Mouse (Mus musculus) small intestine, adult 10 weeks (tissue): ENCODE measurements around the gene Wdr62. TPM values are rescaled to one million over a fixed set of nuclear protein-coding genes. Genes with fewer than 3 reads are reported as not detected.

ENCODE experiments used
- polyA plus RNA-seq: library from polyadenylated mRNA; stranded (reverse); fragments of 350-450 nt; fragmentation: Illumina TruSeq; extraction: RNeasy Lipid Tissue Mini Kit (QIAGEN cat#74804); gene quantifications from one replicate; pipeline ENCODE4 v1.2.3, GENCODE M21; 2014; ENCODE audit warnings: low replicate concordance

The Wdr62 gene
- polyA plus RNA-seq: not detected

GRCm38 (mm10) chr7:30279951-30280669 lies at the start of gene Wdr62, which contains the start of gene Thap8:
Gene Wdr62 (minus strand): TSS chr7:30280419.
Gene Thap8 (plus strand): TSS chr7:30280094.

GRCm38 (mm10) chr7:30323795-30324194 lies 43.6 kb upstream of the Wdr62 start, which contains the start of gene Sdhaf1:
Gene Sdhaf1 (minus strand): TSS chr7:30323895.

DNA sequence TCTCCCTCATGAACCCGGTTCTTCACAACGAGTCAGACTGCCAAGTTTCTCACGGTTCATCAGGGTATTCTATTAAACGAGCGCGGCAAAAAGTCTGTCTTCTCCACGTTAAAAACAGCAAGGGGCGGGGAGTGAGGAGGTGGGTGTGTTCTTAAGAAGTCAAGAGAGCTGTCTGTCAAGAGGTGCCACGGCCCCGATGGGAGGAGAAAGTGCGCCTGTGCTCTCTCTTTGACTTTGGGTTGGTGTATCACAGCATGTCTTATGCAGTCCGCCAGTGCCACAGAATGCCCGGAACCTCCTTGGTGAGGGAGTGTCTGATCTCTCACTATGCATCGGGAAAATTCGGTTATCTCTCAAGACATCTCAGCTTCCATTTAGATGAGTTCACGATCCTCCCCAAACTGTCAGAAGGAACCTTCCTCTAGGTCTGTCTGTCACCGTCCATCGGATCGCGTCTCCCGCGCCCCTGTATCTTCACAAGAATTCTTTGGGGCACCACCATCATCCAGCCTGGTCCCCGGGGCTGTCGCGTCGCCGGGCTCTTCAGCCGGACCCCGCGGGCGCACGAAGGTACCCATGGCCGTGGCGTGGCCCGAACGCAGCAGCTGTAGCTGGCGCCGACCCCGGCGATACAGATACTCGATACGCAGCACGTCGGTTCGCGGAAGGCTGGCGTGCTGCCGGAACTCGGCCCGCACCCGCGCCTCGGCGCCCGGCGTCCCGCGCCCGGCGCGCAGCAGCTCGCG lies 41.5 kb upstream of the Wdr62 start, which contains the start of gene E130208F15Rik:
TSS of gene E130208F15Rik (plus strand) at position 202 of the 746 bp plus-strand sequence.

GRCm38 (mm10) chr7:30314721-30315155 lies 34.5 kb upstream of the Wdr62 start, which contains the start of gene Syne4:
Gene Syne4 (plus strand): TSS chr7:30314807.

DNA sequence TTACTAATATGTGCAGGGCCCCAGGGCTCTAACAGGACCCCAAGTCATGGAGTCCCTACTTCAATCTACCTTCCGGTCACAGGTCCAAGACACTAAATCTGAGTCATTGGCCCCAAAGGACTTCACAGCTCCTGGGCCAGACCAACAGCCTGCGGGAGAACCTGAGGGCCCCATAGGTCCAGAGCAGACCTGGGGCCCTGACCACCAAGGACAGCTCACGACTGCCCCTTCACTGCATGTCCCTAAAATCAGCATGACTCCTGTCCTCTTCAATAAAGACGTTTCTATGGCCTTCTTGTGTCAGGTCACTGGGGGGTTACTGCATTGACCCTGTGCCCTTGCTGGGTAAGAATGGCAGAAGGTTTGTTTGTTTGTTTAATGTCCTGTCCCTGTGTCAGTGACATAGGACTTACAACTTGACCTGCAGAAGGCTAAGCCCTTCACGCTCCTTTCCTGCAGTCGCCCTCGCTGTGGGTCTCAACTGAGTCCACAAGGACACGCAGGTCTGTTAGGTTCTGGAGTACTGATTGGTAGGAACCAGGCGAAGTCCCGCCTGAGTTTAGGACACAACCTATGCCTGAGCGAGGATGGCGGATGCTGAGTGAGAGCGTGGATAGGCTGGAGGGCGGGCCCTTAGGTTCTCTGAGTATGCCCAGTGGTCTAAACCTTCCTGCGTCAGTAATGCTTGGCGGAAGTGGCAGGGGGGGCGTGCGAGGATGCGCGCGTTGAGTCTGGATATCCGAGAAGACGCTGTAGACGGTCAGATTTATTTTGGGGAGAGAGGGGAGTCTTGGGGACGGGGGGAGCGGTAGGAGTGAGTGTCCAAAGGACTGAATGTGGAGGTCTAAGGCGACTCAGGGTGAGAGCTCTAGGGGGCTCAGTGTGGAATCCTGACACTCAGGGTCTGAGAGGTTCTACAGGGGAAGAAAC lies 28.1 kb upstream of the Wdr62 start, which contains the start of gene Alkbh6:
TSS of gene Alkbh6 (plus strand) at position 642 of the 930 bp plus-strand sequence.

DNA sequence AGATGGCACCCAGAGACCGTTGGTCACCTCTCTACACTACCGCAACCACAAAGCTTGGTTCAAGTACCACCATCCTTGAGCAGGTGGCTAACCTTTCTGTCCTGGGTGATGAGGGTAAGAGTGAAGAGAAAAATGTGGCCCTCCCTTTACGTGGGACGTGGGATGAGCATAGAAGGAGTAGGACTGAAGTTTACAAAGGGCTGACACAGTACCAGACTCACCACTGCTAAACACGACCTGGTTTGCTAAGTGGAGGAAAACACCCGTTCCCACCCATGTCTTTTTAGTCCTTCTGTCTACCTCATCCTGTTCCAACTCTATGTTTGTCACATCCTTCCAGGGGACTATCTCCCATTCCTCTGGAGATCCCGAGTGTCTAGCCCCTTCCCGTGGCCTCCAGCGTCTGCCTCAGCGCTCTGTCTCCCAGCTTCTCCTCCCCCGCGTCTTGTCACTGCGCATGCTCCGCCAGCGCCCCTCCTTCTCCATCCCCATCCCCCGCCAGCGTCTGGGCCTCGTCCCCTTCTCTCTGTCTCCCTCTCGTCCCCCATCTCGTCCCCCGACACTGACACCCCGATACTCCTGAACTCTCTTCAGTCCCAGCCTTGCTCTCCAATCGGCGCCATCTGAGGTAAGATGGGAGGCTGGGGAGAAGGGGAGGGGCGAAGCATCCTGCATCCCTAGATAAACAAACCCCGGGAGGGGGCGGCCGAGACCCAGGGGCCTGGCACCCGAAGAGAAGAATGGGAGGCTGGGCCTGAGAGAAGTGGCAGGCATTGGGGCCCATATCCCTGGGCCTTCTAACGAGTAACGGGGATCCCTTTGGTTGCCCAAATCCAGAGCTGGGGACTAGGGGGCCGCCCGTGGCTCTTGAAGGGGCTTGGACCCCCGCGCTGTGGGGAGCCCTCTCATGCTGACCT lies 11.3 kb upstream of the Wdr62 start, which contains the start of gene Clip3:
TSS of gene Clip3 (plus strand) at position 514 of the 917 bp plus-strand sequence.

GRCm38 (mm10) chr7:30235625-30236024 lies 44.6 kb downstream of the Wdr62 start, which contains the start of gene Ovol3:
Gene Ovol3 (minus strand): TSS chr7:30235725.

DNA sequence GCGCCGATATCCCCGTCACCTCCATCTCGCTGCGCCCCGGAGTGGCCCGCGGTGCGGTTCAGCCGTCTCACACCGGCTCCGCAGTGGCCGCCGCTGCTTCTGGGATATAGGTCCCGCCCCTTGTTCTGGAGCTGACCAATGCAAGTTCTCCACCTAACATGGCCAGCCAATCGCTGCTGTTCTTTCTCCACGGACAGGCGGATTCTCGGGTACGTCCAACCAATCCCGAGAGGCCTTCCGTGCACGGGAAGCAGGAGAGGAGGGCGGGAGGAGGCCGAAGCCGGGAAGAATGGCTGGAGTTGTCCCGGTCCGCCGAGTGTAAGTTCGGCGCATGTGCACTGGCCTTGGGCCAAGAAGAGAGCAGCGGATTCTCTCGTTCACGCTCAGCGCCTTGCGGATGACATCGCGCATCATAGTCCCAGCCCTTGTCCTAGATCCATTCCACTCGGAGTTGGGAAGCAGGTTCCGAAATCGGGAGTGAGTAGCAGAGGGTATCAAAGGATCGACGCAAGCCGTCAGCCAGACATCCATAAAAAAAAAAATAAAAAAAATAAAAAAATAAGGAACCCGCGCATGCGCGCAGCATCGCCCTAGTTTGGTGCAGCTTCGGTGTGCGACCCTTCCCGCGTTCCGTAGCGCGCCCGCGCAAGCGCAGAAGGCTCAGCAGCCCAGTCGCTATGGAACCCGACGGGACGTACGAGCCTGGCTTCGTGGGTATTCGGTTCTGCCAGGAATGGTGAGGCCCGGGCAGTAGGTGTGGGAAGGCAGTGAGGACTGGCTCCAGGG lies 48.4 kb downstream of the Wdr62 start, which contains the start of the genes Polr2i and Tbcb:
TSS of gene Polr2i (plus strand) at position 280 of the 786 bp plus-strand sequence.
TSS of gene Tbcb (minus strand) at position 604 of the 786 bp plus-strand sequence.

GRCm38 (mm10) chr7:30198481-30198971 lies 81.7 kb downstream of the Wdr62 start, which contains the start of gene Capns1:
Gene Capns1 (minus strand): TSS chr7:30198811.

Other genes with a start within 250 kb of the Wdr62 start
- 2.1 TPM for gene Zfp14, start 229.0 kb downstream of the Wdr62 start, polyA plus RNA-seq
- gene Zfp82, start 207.5 kb downstream of the Wdr62 start, polyA plus RNA-seq: 2.3 TPM
- gene Gm26920, start 190.0 kb downstream of the Wdr62 start, polyA plus RNA-seq: not detected
- gene Zfp566, start 189.9 kb downstream of the Wdr62 start, polyA plus RNA-seq: 1.6 TPM
- 98.7 TPM for gene Zfp260, start 185.6 kb downstream of the Wdr62 start, polyA plus RNA-seq
- gene Zfp382, start 158.5 kb downstream of the Wdr62 start, polyA plus RNA-seq: 0.37 TPM
- gene Zfp146, start 110.7 kb downstream of the Wdr62 start, polyA plus RNA-seq: 20.8 TPM
- 4.2 TPM for gene Cox7a1, start 96.3 kb downstream of the Wdr62 start, polyA plus RNA-seq
- gene Capns1, start 81.6 kb downstream of the Wdr62 start, polyA plus RNA-seq: 24.3 TPM
- gene Polr2i, start 48.5 kb downstream of the Wdr62 start, polyA plus RNA-seq: not detected
- gene Tbcb, start 48.1 kb downstream of the Wdr62 start, polyA plus RNA-seq: 3.2 TPM
- not detected for gene Ovol3, start 44.7 kb downstream of the Wdr62 start, polyA plus RNA-seq
- not detected for gene Thap8, start 325 bp downstream of the Wdr62 start, polyA plus RNA-seq
- 1.2 TPM for gene Clip3, start 11.3 kb upstream of the Wdr62 start, polyA plus RNA-seq
- gene Alkbh6, start 28.3 kb upstream of the Wdr62 start, polyA plus RNA-seq: 2.9 TPM
- gene Syne4, start 34.4 kb upstream of the Wdr62 start, polyA plus RNA-seq: 1.6 TPM
- 0.71 TPM for gene E130208F15Rik, start 41.3 kb upstream of the Wdr62 start, polyA plus RNA-seq
- gene Sdhaf1, start 43.5 kb upstream of the Wdr62 start, polyA plus RNA-seq: 1.3 TPM
- 0.41 TPM for gene Lrfn3, start 82.4 kb upstream of the Wdr62 start, polyA plus RNA-seq
- gene Tyrobp, start 133.3 kb upstream of the Wdr62 start, polyA plus RNA-seq: 2.8 TPM
- gene Hcst, start 139.4 kb upstream of the Wdr62 start, polyA plus RNA-seq: not detected
- gene Nfkbid, start 141.3 kb upstream of the Wdr62 start, polyA plus RNA-seq: 0.67 TPM
- 9.8 TPM for gene Aplp1, start 165.1 kb upstream of the Wdr62 start, polyA plus RNA-seq
- not detected for gene Kirrel2, start 177.3 kb upstream of the Wdr62 start, polyA plus RNA-seq
- 0.15 TPM for gene Nphs1, start 177.9 kb upstream of the Wdr62 start, polyA plus RNA-seq
- gene Prodh2, start 213.2 kb upstream of the Wdr62 start, polyA plus RNA-seq: not detected